Comparison of ENCODE assay signal across 13 mouse cellular contexts in genomic region chr19:31147457-31147856, GRCm38 (mm10).
A peak's percentile ranks its signal among the peaks of the same experiment; 100 is the strongest.
DNase-seq lines count a peak whose midpoint lies in the region.
"Had no signal": no experiment of that assay in that cellular context is flagged by ENCODE, and none has a peak within 500 bp of the region (broad histone marks: within the 10 kb centered on the region; RNA-seq: fewer than 3 reads in every experiment).

No protein-coding gene starts in this region.

- DNase-seq in frontal cortex, adult 2 months (ENCODE audit: extremely low spot score in 1 of 2, low spot score in 1 of 2) = peak; percentile 14 to 32
- DNase-seq in frontal cortex, postnatal 25 days (ENCODE audit: low spot score in 2 of 2) = no peak
- peak; percentile 24 for DNase-seq in layer of hippocampus, adult 9-11 months
- no peak for DNase-seq in layer of hippocampus, postnatal 25 days (ENCODE audit: extremely low spot score in 1 of 2, low spot score in 1 of 2)
- peak; percentile 34 for DNase-seq in right cerebral cortex, adult 2 months (ENCODE audit: low spot score in 2 of 2)
- DNase-seq in right cerebral cortex, postnatal 10 days (ENCODE audit: low spot score in 2 of 2) = no peak
- DNase-seq in adrenal gland, postnatal 25 days = no peak
- DNase-seq: adrenal gland, postnatal 10 days; cerebellum, adult 18-20 months; cerebellum, adult 9-11 months; cerebellum, postnatal 36 days; gastrocnemius, adult 2 months; gastrocnemius, postnatal 25 days had no signal

Comparison
In these comparisons a context has a peak if more than half of its experiments do, and no peak if none do; other contexts are left out.
1. DNase-seq: peak in frontal cortex, adult 2 months (2 of 2), layer of hippocampus, adult 9-11 months (single experiment) and right cerebral cortex, adult 2 months (2 of 2); none in frontal cortex, postnatal 25 days (0 of 2), layer of hippocampus, postnatal 25 days (0 of 2), right cerebral cortex, postnatal 10 days (0 of 2) and adrenal gland, postnatal 25 days (single experiment).